Mouse (Mus musculus) cerebellum, adult 18-20 months (tissue): Measurements from ENCODE around the gene Stxbp4.

Experiments used
- DNase-seq, 2 experiments: peaks; one replicate each; pipeline ENCODE4 v3.0.0; 2021

The Stxbp4 gene

GRCm38 (mm10) chr11:90442462-90442861, 195.4 kb downstream of the Stxbp4 start:
- no peak for DNase-seq

DNA sequence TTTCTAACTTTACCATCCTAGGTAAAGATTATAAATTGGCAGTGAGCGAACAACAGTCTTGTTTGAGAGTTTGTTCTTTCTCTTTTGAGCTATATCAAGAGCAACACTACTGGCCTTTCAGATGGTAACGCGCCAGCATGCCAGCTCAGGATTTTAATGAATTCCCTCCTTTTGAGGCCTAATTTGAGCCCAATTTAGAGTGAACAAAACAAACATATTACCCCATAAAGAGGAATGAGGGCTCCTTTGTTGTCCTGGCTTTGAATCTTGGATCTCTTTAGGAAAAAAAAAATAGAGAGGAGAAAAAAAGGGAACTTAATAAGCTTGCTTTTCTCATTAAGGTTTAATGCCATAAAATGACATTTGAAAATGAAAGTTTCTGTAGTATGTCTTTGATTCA, 197.0 kb downstream of the Stxbp4 start:
- no peak for DNase-seq

GRCm38 (mm10) chr11:90438768-90439167, 199.1 kb downstream of the Stxbp4 start:
- no peak for DNase-seq
